Mouse (Mus musculus): ENCODE data around the gene Hpgds. TPM values are rescaled to one million over a fixed set of nuclear protein-coding genes. Genes with fewer than 3 reads are reported as not detected.
A peak's percentile ranks its signal among the peaks of the same experiment; 100 is the strongest.

Hpgds gene
- total RNA-seq (2021), result under 1 TPM; 0.20 TPM
- long read RNA-seq, experiment 1, result 0 reads
- long read RNA-seq, experiment 2, partial matches to known transcripts, result 0 of 1 reads
- long read RNA-seq, experiment 2, other reads (novel, unspliced or antisense), result 0 of 1 reads

- intact Hi-C loops (cut with DNase I), result no loop called here
- no peak for TF ChIP-seq CTCF (IDR thresholded peaks at IDR 0.05)
- Histone ChIP-seq H3K4me3 (peak within 1 kb of the TSS; percentile 24; the same call in 1 of the 2 replicates), H3K27ac (no peak within 1 kb of the TSS)
- DNase-seq, result no peak
These were observed at the start of gene Hpgds for GRCm38 (mm10) chr6:65144621-65145205. Gene Hpgds (minus strand): TSS chr6:65144908.

GRCm38 (mm10) chr6:65164977-65165376, 20.3 kb upstream of the Hpgds start:
- 0 out of 2 replicates have a peak overlapping the region, but pooled peaks have one; percentile 35 for H3K27ac ChIP-seq
- intact Hi-C loops (cut with DNase I), result no loop called here
- no peak for DNase-seq

GRCm38 (mm10) chr6:65164137-65164536, 19.4 kb upstream of the Hpgds start:
- DNase-seq, result no peak
- Histone ChIP-seq H3K4me3 (no peak overlapping the region), H3K27ac (no peak overlapping the region)
- no peak for TF ChIP-seq CTCF (IDR thresholded peaks at IDR 0.05)
- intact Hi-C loops (cut with DNase I), result no loop called here

More at GRCm38 (mm10) chr6:65164977-65165376, 20.3 kb upstream of the Hpgds start:
- H3K4me3 ChIP-seq, result no peak overlapping the region
- no peak for TF ChIP-seq CTCF (IDR thresholded peaks at IDR 0.05)

- no peak for TF ChIP-seq CTCF (IDR thresholded peaks at IDR 0.05)
- DNase-seq, result no peak
- intact Hi-C loops (cut with DNase I), result no loop called here
- H3K27ac ChIP-seq, result no peak overlapping the region
- H3K4me3 ChIP-seq, result no peak overlapping the region
These were observed 14.8 kb upstream of the Hpgds start for GRCm38 (mm10) chr6:65159381-65159942.

- intact Hi-C loops (cut with DNase I), result no loop called here
- TF ChIP-seq CTCF (IDR thresholded peaks at IDR 0.05), result no peak
- DNase-seq, result no peak
- Histone ChIP-seq H3K27ac (no peak overlapping the region), H3K4me3 (no peak overlapping the region)
These were observed 12.3 kb upstream of the Hpgds start for GRCm38 (mm10) chr6:65157042-65157441.

- H3K4me3 ChIP-seq, result no peak overlapping the region
These were observed 8.9 kb upstream of the Hpgds start for GRCm38 (mm10) chr6:65153570-65153969.

GRCm38 (mm10) chr6:65150703-65151102, 6.0 kb upstream of the Hpgds start:
- Histone ChIP-seq H3K27ac (no peak overlapping the region), H3K4me3 (no peak overlapping the region)
- DNase-seq, result no peak
- no peak for TF ChIP-seq CTCF (IDR thresholded peaks at IDR 0.05)
- intact Hi-C loops (cut with DNase I), result no loop called here

More at GRCm38 (mm10) chr6:65153570-65153969, 8.9 kb upstream of the Hpgds start:
- H3K27ac ChIP-seq, result no peak overlapping the region
- no peak for DNase-seq
- TF ChIP-seq CTCF (IDR thresholded peaks at IDR 0.05), result no peak
- intact Hi-C loops (cut with DNase I), result no loop called here

GRCm38 (mm10) chr6:65146363-65146762, 1.7 kb upstream of the Hpgds start:
- no peak for DNase-seq
- no peak for TF ChIP-seq CTCF (IDR thresholded peaks at IDR 0.05)
- H3K4me3 ChIP-seq, result no peak overlapping the region
- H3K27ac ChIP-seq, result no peak overlapping the region
- intact Hi-C loops (cut with DNase I), result no loop called here

- intact Hi-C loops (cut with DNase I), result no loop called here
These were observed 2.4 kb downstream of the Hpgds start for GRCm38 (mm10) chr6:65142316-65142715.

GRCm38 (mm10) chr6:65140750-65141243, 3.9 kb downstream of the Hpgds start:
- intact Hi-C loops (cut with DNase I), result no loop called here
- DNase-seq, result no peak
- no peak overlapping the region for H3K4me3 ChIP-seq
- H3K27ac ChIP-seq, result no peak overlapping the region
- no peak for TF ChIP-seq CTCF (IDR thresholded peaks at IDR 0.05)

More at GRCm38 (mm10) chr6:65142316-65142715, 2.4 kb downstream of the Hpgds start:
- no peak for TF ChIP-seq CTCF (IDR thresholded peaks at IDR 0.05)
- Histone ChIP-seq H3K27ac (no peak overlapping the region), H3K4me3 (no peak overlapping the region)
- DNase-seq, result no peak

GRCm38 (mm10) chr6:65140082-65140749, 4.5 kb downstream of the Hpgds start:
- TF ChIP-seq CTCF (IDR thresholded peaks at IDR 0.05), result no peak
- Histone ChIP-seq H3K4me3 (no peak overlapping the region), H3K27ac (no peak overlapping the region)
- no peak for DNase-seq
- intact Hi-C loops (cut with DNase I), result no loop called here

GRCm38 (mm10) chr6:65138243-65138642, 6.5 kb downstream of the Hpgds start:
- Histone ChIP-seq H3K4me3 (no peak overlapping the region), H3K27ac (no peak overlapping the region)
- DNase-seq, result no peak
- no peak for TF ChIP-seq CTCF (IDR thresholded peaks at IDR 0.05)
- intact Hi-C loops (cut with DNase I), result no loop called here

GRCm38 (mm10) chr6:65137802-65138201, 6.9 kb downstream of the Hpgds start:
- H3K27ac ChIP-seq, result no peak overlapping the region
- intact Hi-C loops (cut with DNase I), result no loop called here
- H3K4me3 ChIP-seq, result no peak overlapping the region
- no peak for TF ChIP-seq CTCF (IDR thresholded peaks at IDR 0.05)
- DNase-seq, result no peak
